Mouse (Mus musculus): Measurements from ENCODE around the gene Robo2.
A peak's percentile ranks its signal among the peaks of the same experiment; 100 is the strongest.
"Not testable (repeated sequence)": the region's sequence is repeated elsewhere in the genome, so short reads cannot be mapped to it uniquely, and the experiment has no call there.

Gene Robo2

GRCm38 (mm10) chr16:74216879-74217415 lies 194.7 kb downstream of the Robo2 start:
- DNase-seq (ENCODE audit: extremely low spot score, low read depth, low spot score): peak; percentile 44

DNA sequence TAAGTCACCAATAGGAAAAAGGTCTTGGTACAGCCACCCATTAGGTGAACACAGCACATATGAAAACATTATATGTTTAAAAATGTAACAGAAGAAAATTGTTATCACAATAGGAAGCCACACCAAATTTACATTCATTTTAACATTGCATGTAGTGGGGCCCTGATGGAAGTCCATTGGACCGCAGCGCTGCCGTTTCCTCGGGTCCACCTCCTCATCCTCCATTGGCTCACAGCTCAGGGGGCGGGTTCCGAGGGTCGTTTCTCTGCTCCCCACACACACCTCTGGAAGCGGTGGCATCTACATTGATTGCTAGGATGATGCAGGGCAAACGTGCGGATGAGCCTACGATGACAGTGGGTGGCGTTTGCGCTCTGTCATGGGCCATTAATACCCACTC lies 195.8 kb downstream of the Robo2 start:
- no peak for DNase-seq (ENCODE audit: extremely low spot score, low read depth, low spot score)

DNA sequence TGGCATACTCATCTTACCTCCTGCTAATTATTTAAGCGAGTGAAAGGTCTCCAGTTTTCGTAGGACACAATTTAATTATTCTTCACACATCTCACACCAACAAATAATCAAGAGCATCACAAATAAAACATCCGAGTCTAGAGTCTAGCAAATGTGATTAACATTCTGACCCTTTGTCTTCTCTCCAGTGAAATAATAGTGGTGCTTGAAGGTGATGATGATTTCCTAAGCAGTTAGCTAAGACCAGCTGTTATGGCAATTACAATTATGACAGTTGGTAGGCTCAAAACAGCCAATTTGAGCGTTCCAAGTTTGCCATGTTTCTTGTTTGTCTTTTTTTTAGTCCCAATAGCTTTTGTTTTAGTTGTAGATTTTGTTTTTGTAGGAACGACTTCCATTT lies 210.9 kb downstream of the Robo2 start:
- no peak for DNase-seq (ENCODE audit: extremely low spot score, low read depth, low spot score)

GRCm38 (mm10) chr16:74200024-74200703 lies 211.5 kb downstream of the Robo2 start:
- DNase-seq (ENCODE audit: extremely low spot score, low read depth, low spot score): no peak

GRCm38 (mm10) chr16:74192979-74193554 lies 218.6 kb downstream of the Robo2 start:
- DNase-seq (ENCODE audit: extremely low spot score, low read depth, low spot score): no peak

DNA sequence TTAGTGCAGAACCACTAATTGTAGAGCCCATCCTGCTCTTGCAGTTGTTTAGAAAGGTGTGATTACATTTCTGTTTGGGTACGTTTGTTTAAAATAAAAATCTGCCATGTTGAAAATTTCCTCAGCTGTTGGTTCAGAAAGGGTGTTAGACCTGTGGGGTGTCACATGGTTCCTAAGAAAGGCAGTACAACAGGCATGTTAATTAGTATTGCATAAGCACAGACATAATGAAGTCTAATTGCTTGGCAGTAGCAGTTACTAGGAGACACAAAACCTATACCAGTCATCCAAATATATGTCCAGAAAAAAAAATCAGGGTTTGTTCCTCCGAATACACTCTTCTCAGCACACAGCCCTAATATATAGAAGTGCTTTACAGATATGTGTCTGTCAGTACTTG lies 220.0 kb downstream of the Robo2 start:
- no peak for DNase-seq (ENCODE audit: extremely low spot score, low read depth, low spot score)

GRCm38 (mm10) chr16:74182509-74183113 lies 229.0 kb downstream of the Robo2 start:
- DNase-seq (ENCODE audit: extremely low spot score, low read depth, low spot score): no peak

- DNase-seq (ENCODE audit: extremely low spot score, low read depth, low spot score): no peak
These were observed 239.0 kb downstream of the Robo2 start for GRCm38 (mm10) chr16:74172673-74173072.

DNA sequence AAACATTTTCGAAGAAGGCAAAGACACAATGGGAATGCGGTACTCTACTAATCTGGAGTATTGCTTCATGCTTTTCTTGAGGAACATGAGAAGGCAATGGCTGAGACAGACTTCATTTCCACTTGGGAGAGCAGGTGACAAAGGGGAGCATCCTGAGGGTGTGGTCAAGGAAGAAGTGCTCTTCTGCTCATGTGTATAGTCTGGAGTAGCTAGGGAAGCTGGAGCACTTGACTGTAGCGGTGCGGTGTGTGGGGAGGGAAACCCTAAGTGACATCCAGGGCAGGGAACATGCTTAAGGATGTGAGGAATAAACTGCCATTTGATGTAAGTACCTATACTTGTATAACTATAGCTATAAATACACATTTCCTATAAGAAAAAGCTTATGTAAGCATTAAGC lies 242.0 kb downstream of the Robo2 start:
- no peak for DNase-seq (ENCODE audit: extremely low spot score, low read depth, low spot score)

DNA sequence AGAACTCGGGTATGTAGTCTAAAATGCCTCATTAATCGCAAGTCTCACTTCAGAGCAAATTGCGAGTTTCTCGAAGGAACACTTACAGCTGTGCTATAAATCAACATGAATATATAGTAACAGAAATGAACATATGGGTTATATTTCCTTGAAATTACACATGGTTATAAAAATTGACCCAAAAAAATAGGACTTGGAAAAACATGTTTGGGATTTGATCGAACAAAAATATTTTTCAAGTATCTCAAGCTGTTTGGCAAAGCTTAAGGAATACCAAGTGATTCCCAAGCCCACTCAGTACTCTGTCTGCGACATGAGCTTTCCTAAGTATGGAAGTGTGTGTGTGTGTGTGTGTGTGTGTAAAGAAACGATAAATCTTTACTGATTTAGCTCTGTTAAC lies 242.5 kb downstream of the Robo2 start:
- no peak for DNase-seq (ENCODE audit: extremely low spot score, low read depth, low spot score)

GRCm38 (mm10) chr16:74167832-74168231 lies 243.8 kb downstream of the Robo2 start:
- DNase-seq (ENCODE audit: extremely low spot score, low read depth, low spot score): no peak

DNA sequence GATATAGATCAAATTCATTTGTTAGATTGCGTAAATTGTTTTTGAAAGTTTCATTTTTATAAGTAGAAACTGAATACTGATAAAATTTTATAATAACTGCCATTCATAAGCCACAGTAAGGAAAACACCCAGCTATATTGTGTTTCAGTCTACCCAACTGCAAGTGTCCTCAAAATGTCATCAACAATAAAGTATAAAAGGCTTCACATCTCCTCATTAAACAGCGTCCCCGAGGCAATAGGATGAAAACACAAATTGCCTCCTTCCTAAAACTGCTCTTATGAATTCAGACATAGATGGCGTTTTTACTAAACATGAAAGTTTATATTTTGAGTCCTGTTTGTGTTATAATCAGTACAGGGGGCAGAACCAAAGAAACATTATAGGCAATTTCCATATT lies 249.6 kb downstream of the Robo2 start:
- DNase-seq (ENCODE audit: extremely low spot score, low read depth, low spot score): no peak

GRCm38 (mm10) chr16:74159189-74159588 lies 252.4 kb downstream of the Robo2 start:
- no peak for DNase-seq (ENCODE audit: extremely low spot score, low read depth, low spot score)

GRCm38 (mm10) chr16:74136181-74136580 lies 275.4 kb downstream of the Robo2 start:
- no peak for DNase-seq (ENCODE audit: extremely low spot score, low read depth, low spot score)

DNA sequence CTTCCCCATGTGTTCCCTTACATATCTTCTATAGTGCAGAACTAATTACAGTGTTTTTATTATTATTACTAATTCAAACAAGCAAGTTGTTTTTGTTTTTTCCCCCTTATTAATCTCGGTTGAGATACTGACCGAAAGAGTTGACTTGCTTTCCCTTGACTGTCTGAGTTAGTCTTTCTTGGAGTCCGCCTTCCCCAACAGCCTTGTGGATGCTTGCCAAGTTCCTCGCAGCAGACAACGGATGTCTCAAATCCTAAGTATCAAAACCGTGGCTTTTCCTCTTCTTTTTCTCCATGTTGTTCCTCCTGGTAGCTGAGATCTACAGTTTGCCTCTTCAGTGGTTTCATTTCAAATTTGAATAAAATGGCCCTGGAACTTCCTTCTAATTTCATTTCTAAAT lies 278.8 kb downstream of the Robo2 start:
- no peak for DNase-seq (ENCODE audit: extremely low spot score, low read depth, low spot score)

GRCm38 (mm10) chr16:74131370-74131769 lies 280.3 kb downstream of the Robo2 start:
- no peak for DNase-seq (ENCODE audit: extremely low spot score, low read depth, low spot score)

DNA sequence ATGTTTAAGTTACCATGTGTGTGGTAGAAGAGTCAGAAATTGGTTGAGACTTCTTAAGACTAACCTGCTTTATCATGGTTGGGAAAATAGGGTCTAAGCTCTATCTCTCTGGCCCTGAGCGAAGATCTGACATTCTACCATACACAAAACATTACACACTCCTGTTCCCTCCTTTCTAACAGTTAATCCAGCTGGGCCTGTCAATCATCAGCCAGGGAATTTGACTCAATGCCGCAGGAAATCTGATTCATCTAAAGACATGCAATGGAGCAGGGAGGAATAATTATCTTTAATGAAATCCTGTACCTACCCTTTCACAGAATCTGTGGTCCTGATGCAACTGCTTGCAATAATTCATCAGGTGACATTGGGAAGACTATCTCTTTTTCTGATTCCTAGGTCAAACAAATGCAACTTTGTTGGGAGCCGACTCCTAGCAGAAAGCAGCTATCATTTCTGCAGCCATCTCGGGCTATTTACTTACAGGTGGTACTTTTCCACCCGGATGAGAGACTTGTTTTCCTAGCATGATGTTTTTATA lies 283.1 kb downstream of the Robo2 start:
- DNase-seq (ENCODE audit: extremely low spot score, low read depth, low spot score): no peak

DNA sequence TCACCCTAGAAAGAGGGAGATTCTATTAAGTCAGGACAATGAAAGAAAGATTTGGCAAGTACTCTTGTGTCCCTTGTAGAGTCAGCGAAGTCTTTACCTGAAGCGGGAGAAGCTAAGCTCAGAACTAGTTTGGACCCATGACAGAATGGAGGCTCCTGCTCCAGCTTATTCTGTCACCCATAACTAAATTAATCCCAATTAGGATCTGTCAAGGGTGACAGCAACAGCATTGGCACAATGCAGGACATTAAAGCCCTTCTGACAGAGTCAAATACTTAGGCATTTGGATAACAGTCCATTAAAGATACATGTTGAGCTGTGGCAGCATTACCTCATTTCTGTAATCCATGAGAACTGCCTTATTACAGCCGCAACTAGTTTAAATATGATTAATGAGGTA lies 298.5 kb downstream of the Robo2 start:
- DNase-seq (ENCODE audit: extremely low spot score, low read depth, low spot score): no peak

DNA sequence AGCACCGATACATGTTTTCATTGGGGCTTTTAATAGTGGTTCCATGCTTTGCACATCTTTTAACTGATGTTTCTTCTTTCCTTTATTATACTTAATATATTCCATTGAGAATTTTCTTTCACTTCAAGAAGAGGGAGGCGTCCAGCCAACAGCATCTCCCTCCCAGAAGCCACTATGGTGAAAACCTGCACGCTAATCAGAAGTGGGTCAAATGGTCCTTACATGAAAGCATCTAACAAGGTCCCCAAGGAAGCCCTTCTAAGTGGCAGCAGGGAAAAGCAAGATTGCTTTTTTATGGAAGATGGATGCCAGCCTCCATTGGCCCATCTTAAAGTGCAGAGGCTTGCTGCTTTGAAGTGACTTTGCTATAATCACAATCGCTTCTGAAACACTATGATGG lies 300.5 kb downstream of the Robo2 start:
- no peak for DNase-seq (ENCODE audit: extremely low spot score, low read depth, low spot score)

DNA sequence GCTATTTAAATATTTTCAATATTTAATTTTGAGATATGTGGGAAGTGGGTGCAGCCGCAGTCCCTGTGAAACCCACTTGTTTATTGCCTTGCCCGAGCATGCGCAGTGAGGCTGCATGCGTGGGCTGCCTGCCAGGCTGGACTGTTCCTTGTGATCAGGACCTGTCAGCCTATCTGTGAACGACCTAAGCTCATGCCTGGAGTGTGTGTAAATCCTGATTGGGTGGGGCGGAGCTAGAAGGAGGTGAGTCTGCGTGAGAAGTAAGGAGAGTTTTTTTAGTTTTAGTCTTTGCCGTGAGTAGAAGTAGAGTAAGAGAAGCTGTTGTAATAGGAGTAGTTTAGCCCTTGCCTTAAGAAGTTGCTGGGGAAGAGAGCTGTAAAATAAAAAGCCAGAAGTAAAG lies 307.2 kb downstream of the Robo2 start:
- not testable (repeated sequence) for DNase-seq (ENCODE audit: extremely low spot score, low read depth, low spot score)

GRCm38 (mm10) chr16:74092997-74093801 lies 318.4 kb downstream of the Robo2 start:
- DNase-seq (ENCODE audit: extremely low spot score, low read depth, low spot score): peak; percentile 99

All from hindlimb bud, embryonic 11.5 days (tissue).